Mouse (Mus musculus): ENCODE data around the gene Mmp25. TPM values are rescaled to one million over a fixed set of nuclear protein-coding genes. Genes with fewer than 3 reads are reported as not detected.

Gene Mmp25
- total RNA-seq, 1 experiment, result 4.7 TPM

DNA sequence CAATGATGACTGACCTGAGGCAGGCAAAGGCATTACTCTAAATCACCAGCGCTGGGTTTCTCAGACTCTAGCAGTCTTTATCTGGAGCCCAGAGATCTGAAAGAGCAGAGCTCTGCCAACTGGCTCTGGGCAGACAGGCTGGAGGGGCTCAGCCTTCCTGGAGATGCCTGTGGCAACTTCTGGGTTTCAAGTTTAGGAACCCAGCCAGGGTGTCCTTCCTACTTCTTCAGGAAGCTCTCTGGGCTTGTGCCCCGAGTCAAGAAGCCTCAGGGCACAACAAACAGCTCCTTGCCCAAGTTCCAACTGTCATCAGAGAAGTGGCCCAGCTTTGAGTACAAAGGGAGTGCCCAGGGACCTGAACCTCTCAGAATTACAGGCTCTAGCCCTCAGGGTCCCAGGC, 9.3 kb upstream of the Mmp25 start:
- H3K27ac ChIP-seq (ENCODE audit: insufficient read depth, low read depth, low read length, poor library complexity, severe bottlenecking), result no peak overlapping the region
- no peaks in the 10 kb centered on the region for H3K9me3 ChIP-seq (ENCODE audit: control insufficient read depth, insufficient read depth, low read depth, low read length)
- H3K4me3 ChIP-seq (ENCODE audit: insufficient read depth in 1 of 2, low read depth in 1 of 2, low read length in 2 of 2, poor library complexity in 1 of 2, severe bottlenecking in 1 of 2), result no peak overlapping the region
- DNase-seq (ENCODE audit: low read depth, low spot score), result no peak
- TF ChIP-seq MAFK (IDR thresholded peaks at IDR 0.05; ENCODE audit: insufficient read depth, low read depth, low read length), result no peak
- no peak for TF ChIP-seq CHD2 (IDR thresholded peaks at IDR 0.05; ENCODE audit: low read depth, low read length)
- TF ChIP-seq ZC3H11A (IDR thresholded peaks at IDR 0.05; ENCODE audit: borderline replicate concordance, low read depth, low read length), result no peak
- no peak for TF ChIP-seq ZNF384 (IDR thresholded peaks at IDR 0.05; ENCODE audit: low read depth, low read length)
- no peak for TF ChIP-seq HCFC1 (IDR thresholded peaks at IDR 0.05; ENCODE audit: borderline replicate concordance, insufficient read depth, low read length)
- in situ Hi-C loops (cut with MboI; ENCODE audit: low sequenced_read_pairs in 2 of 2, unreplicated experiment in 2 of 2), result no loop called here
- no peaks in the 10 kb centered on the region for H3K4me1 ChIP-seq (ENCODE audit: control insufficient read depth in 2 of 2, insufficient read depth in 2 of 2, low read length in 2 of 2, poor library complexity in 1 of 2)
- no peak overlapping the region for H3K9ac ChIP-seq (ENCODE audit: insufficient read depth, low read depth, low read length, poor library complexity, severe bottlenecking)
- H3K36me3 ChIP-seq (ENCODE audit: control insufficient read depth, insufficient read depth, low read length, poor library complexity, severe bottlenecking), result no peaks in the 10 kb centered on the region

DNA sequence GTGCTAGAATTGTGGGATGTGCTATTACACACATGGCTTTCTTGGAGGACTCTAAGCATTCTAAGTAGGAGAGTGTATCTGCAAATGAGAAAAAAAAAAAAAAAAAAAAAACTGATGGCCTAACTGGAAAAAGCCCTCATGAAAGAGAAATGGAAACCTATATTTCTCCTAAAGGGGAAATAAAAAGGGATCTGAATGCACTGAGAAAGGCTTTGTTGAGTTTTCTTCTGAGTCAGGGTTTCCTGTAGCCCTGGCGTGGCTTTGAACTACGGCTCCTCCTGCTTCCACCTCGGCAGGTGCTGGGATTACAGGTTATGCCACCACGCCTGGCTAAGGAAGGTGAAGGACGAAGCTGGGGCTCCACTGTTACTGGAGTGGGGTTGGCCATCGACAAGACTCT, 8.9 kb upstream of the Mmp25 start:
- H3K36me3 ChIP-seq (ENCODE audit: control insufficient read depth, insufficient read depth, low read length, poor library complexity, severe bottlenecking), result no peaks in the 10 kb centered on the region
- no peak overlapping the region for H3K9ac ChIP-seq (ENCODE audit: insufficient read depth, low read depth, low read length, poor library complexity, severe bottlenecking)
- no peaks in the 10 kb centered on the region for H3K4me1 ChIP-seq (ENCODE audit: control insufficient read depth in 2 of 2, insufficient read depth in 2 of 2, low read length in 2 of 2, poor library complexity in 1 of 2)
- no peak for DNase-seq (ENCODE audit: low read depth, low spot score)
- in situ Hi-C loops (cut with MboI; ENCODE audit: low sequenced_read_pairs in 2 of 2, unreplicated experiment in 2 of 2), result no loop called here
- TF ChIP-seq MAFK (IDR thresholded peaks at IDR 0.05; ENCODE audit: insufficient read depth, low read depth, low read length) (no peak), HCFC1 (IDR thresholded peaks at IDR 0.05; ENCODE audit: borderline replicate concordance, insufficient read depth, low read length) (no peak), ZNF384 (IDR thresholded peaks at IDR 0.05; ENCODE audit: low read depth, low read length) (no peak), ZC3H11A (IDR thresholded peaks at IDR 0.05; ENCODE audit: borderline replicate concordance, low read depth, low read length) (no peak), CHD2 (IDR thresholded peaks at IDR 0.05; ENCODE audit: low read depth, low read length) (no peak)
- no peak overlapping the region for H3K27ac ChIP-seq (ENCODE audit: insufficient read depth, low read depth, low read length, poor library complexity, severe bottlenecking)
- no peaks in the 10 kb centered on the region for H3K9me3 ChIP-seq (ENCODE audit: control insufficient read depth, insufficient read depth, low read depth, low read length)
- H3K4me3 ChIP-seq (ENCODE audit: insufficient read depth in 1 of 2, low read depth in 1 of 2, low read length in 2 of 2, poor library complexity in 1 of 2, severe bottlenecking in 1 of 2), result no peak overlapping the region

DNA sequence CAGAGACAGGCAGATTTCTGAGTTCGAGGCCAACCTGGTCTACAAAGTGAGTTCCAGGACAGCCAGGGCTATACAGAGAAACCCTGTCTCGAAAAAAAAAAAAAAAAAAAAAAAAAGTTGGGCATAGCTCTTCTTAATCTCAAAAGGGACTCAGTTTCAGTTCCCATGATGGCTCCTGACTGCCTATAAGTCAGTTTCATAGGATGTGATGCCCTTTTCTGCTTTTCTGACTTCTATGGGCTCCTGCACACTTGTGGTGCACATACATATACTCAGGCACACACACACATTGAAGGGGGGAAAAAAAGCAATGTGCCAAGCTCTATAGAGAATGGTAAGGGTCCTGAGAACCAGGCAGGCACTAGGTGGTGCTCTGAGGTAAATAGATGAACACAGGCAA, 8.2 kb upstream of the Mmp25 start:
- H3K4me1 ChIP-seq (ENCODE audit: control insufficient read depth in 2 of 2, insufficient read depth in 2 of 2, low read length in 2 of 2, poor library complexity in 1 of 2), result no peaks in the 10 kb centered on the region
- TF ChIP-seq HCFC1 (IDR thresholded peaks at IDR 0.05; ENCODE audit: borderline replicate concordance, insufficient read depth, low read length), result no peak
- TF ChIP-seq ZC3H11A (IDR thresholded peaks at IDR 0.05; ENCODE audit: borderline replicate concordance, low read depth, low read length), result no peak
- no peak for TF ChIP-seq CHD2 (IDR thresholded peaks at IDR 0.05; ENCODE audit: low read depth, low read length)
- TF ChIP-seq ZNF384 (IDR thresholded peaks at IDR 0.05; ENCODE audit: low read depth, low read length), result no peak
- no peak for TF ChIP-seq MAFK (IDR thresholded peaks at IDR 0.05; ENCODE audit: insufficient read depth, low read depth, low read length)
- H3K27ac ChIP-seq (ENCODE audit: insufficient read depth, low read depth, low read length, poor library complexity, severe bottlenecking), result no peak overlapping the region
- in situ Hi-C loops (cut with MboI; ENCODE audit: low sequenced_read_pairs in 2 of 2, unreplicated experiment in 2 of 2), result no loop called here
- DNase-seq (ENCODE audit: low read depth, low spot score), result no peak
- H3K9me3 ChIP-seq (ENCODE audit: control insufficient read depth, insufficient read depth, low read depth, low read length), result no peaks in the 10 kb centered on the region
- no peak overlapping the region for H3K4me3 ChIP-seq (ENCODE audit: insufficient read depth in 1 of 2, low read depth in 1 of 2, low read length in 2 of 2, poor library complexity in 1 of 2, severe bottlenecking in 1 of 2)
- no peaks in the 10 kb centered on the region for H3K36me3 ChIP-seq (ENCODE audit: control insufficient read depth, insufficient read depth, low read length, poor library complexity, severe bottlenecking)
- H3K9ac ChIP-seq (ENCODE audit: insufficient read depth, low read depth, low read length, poor library complexity, severe bottlenecking), result no peak overlapping the region

DNA sequence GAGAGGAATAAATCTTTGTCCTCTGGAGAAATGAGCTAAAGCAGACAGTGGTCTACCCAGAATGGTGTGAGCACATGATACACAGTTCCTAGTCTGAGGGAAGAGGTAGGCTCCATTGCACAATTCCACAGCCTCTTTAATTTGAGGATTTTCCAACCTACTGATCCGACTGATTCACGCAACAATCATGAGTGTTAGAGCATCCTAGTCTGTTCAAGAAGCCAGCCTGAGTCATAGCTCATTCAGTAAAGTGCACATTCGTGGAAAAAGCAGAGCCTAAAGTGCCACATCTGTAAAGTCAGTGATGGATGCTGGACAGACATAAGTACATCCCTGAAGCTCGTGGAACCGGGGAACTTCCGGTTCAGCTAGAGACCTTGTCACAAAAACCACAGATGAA, 6.3 kb upstream of the Mmp25 start:
- Histone ChIP-seq H3K9ac (ENCODE audit: insufficient read depth, low read depth, low read length, poor library complexity, severe bottlenecking) (no peak overlapping the region), H3K27ac (ENCODE audit: insufficient read depth, low read depth, low read length, poor library complexity, severe bottlenecking) (no peak overlapping the region), H3K36me3 (ENCODE audit: control insufficient read depth, insufficient read depth, low read length, poor library complexity, severe bottlenecking) (no peaks in the 10 kb centered on the region), H3K4me1 (ENCODE audit: control insufficient read depth in 2 of 2, insufficient read depth in 2 of 2, low read length in 2 of 2, poor library complexity in 1 of 2) (peaks cover 0 to 9% of the 10 kb centered on the region in 2 experiments; a peak in 1 of 4 replicates), H3K4me3 (ENCODE audit: insufficient read depth in 1 of 2, low read depth in 1 of 2, low read length in 2 of 2, poor library complexity in 1 of 2, severe bottlenecking in 1 of 2) (no peak overlapping the region), H3K9me3 (ENCODE audit: control insufficient read depth, insufficient read depth, low read depth, low read length) (no peaks in the 10 kb centered on the region)
- in situ Hi-C loops (cut with MboI; ENCODE audit: low sequenced_read_pairs in 2 of 2, unreplicated experiment in 2 of 2), result no loop called here
- TF ChIP-seq CHD2 (IDR thresholded peaks at IDR 0.05; ENCODE audit: low read depth, low read length) (no peak), MAFK (IDR thresholded peaks at IDR 0.05; ENCODE audit: insufficient read depth, low read depth, low read length) (no peak), ZNF384 (IDR thresholded peaks at IDR 0.05; ENCODE audit: low read depth, low read length) (no peak), HCFC1 (IDR thresholded peaks at IDR 0.05; ENCODE audit: borderline replicate concordance, insufficient read depth, low read length) (no peak), ZC3H11A (IDR thresholded peaks at IDR 0.05; ENCODE audit: borderline replicate concordance, low read depth, low read length) (no peak)
- DNase-seq (ENCODE audit: low read depth, low spot score), result no peak

DNA sequence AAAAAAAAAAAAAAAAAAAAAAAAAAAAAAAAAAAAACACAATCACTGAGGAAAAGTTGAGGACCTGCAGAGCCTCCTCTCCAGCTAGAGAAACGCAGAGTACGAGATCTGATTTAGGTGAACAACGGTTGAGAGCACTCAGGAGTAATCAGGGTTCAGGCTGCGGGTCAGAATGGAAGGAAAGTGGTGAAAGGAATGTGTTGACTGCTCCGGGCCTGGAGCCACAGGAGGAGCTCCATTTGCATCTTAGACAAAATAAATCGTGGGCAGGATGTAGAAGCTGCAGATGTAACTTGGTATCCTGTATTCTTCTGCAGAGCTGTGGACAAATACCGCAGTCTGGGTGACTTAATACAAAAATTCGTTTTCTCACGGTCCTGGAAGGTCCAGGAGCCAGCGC, 817 bp upstream of the Mmp25 start:
- TF ChIP-seq HCFC1 (IDR thresholded peaks at IDR 0.05; ENCODE audit: borderline replicate concordance, insufficient read depth, low read length) (no peak), CHD2 (IDR thresholded peaks at IDR 0.05; ENCODE audit: low read depth, low read length) (no peak), ZNF384 (IDR thresholded peaks at IDR 0.05; ENCODE audit: low read depth, low read length) (no peak), MAFK (IDR thresholded peaks at IDR 0.05; ENCODE audit: insufficient read depth, low read depth, low read length) (no peak), ZC3H11A (IDR thresholded peaks at IDR 0.05; ENCODE audit: borderline replicate concordance, low read depth, low read length) (no peak)
- DNase-seq (ENCODE audit: low read depth, low spot score), result no peak
- Histone ChIP-seq H3K36me3 (ENCODE audit: control insufficient read depth, insufficient read depth, low read length, poor library complexity, severe bottlenecking) (peaks cover 2% of the 10 kb centered on the region; the same call in 1 of the 2 replicates), H3K9ac (ENCODE audit: insufficient read depth, low read depth, low read length, poor library complexity, severe bottlenecking) (no peak overlapping the region), H3K4me3 (ENCODE audit: insufficient read depth in 1 of 2, low read depth in 1 of 2, low read length in 2 of 2, poor library complexity in 1 of 2, severe bottlenecking in 1 of 2) (no peak overlapping the region), H3K9me3 (ENCODE audit: control insufficient read depth, insufficient read depth, low read depth, low read length) (no peaks in the 10 kb centered on the region), H3K4me1 (ENCODE audit: control insufficient read depth in 2 of 2, insufficient read depth in 2 of 2, low read length in 2 of 2, poor library complexity in 1 of 2) (peaks cover 1 to 18% of the 10 kb centered on the region in 2 experiments; a peak in 2 of 4 replicates), H3K27ac (ENCODE audit: insufficient read depth, low read depth, low read length, poor library complexity, severe bottlenecking) (no peak overlapping the region)
- in situ Hi-C loops (cut with MboI; ENCODE audit: low sequenced_read_pairs in 2 of 2, unreplicated experiment in 2 of 2), result no loop called here

Measured in ES-E14 (cell line).